Mouse (Mus musculus): Measurements from ENCODE around the gene Sidt2. TPM values are rescaled to one million over a fixed set of nuclear protein-coding genes. Genes with fewer than 3 reads are reported as not detected.

Gene Sidt2
- total RNA-seq, 2 experiments from 2014 or later, result 41.4 to 57.3 TPM

GRCm38 (mm10) chr9:45952057-45952456, 3.0 kb downstream of the Sidt2 start:
- ATAC-seq (ENCODE audit: poor library complexity, severe bottlenecking), result no peak

- no peak for ATAC-seq (ENCODE audit: poor library complexity, severe bottlenecking)
Observed at GRCm38 (mm10) chr9:45946872-45947183, 8.2 kb downstream of the Sidt2 start.

GRCm38 (mm10) chr9:45946182-45946871, 8.7 kb downstream of the Sidt2 start:
- ATAC-seq (ENCODE audit: poor library complexity, severe bottlenecking), result no peak

GRCm38 (mm10) chr9:45945721-45946120, 9.3 kb downstream of the Sidt2 start:
- no peak; the same call in 1 of the 2 replicates for ATAC-seq (ENCODE audit: poor library complexity, severe bottlenecking)

GRCm38 (mm10) chr9:45944506-45945400, 10.3 kb downstream of the Sidt2 start:
- ATAC-seq (ENCODE audit: poor library complexity, severe bottlenecking), result peak; percentile 90

- 0 out of 2 replicates have a peak, but pooled peaks have one; percentile 14 for ATAC-seq (ENCODE audit: poor library complexity, severe bottlenecking)
Observed at GRCm38 (mm10) chr9:45943628-45944505, 11.2 kb downstream of the Sidt2 start.

- no peak for ATAC-seq (ENCODE audit: poor library complexity, severe bottlenecking)
Observed at GRCm38 (mm10) chr9:45942916-45943315, 12.1 kb downstream of the Sidt2 start.

- no peak for ATAC-seq (ENCODE audit: poor library complexity, severe bottlenecking)
Observed at GRCm38 (mm10) chr9:45942464-45942863, 12.6 kb downstream of the Sidt2 start.

- ATAC-seq (ENCODE audit: poor library complexity, severe bottlenecking), result no peak
Observed at GRCm38 (mm10) chr9:45941329-45941888, 13.6 kb downstream of the Sidt2 start.

- no peak for ATAC-seq (ENCODE audit: poor library complexity, severe bottlenecking)
Observed at GRCm38 (mm10) chr9:45939794-45940193, 15.3 kb downstream of the Sidt2 start.

GRCm38 (mm10) chr9:45938952-45939637, 16.0 kb downstream of the Sidt2 start:
- no peak for ATAC-seq (ENCODE audit: poor library complexity, severe bottlenecking)

GRCm38 (mm10) chr9:45938088-45938487, 17.0 kb downstream of the Sidt2 start:
- ATAC-seq (ENCODE audit: poor library complexity, severe bottlenecking), result no peak

- peak; percentile 81 for ATAC-seq (ENCODE audit: poor library complexity, severe bottlenecking)
Observed at GRCm38 (mm10) chr9:45936883-45937282, 18.2 kb downstream of the Sidt2 start.

GRCm38 (mm10) chr9:45935628-45936210, 19.3 kb downstream of the Sidt2 start, which contains the start of gene Tagln:
TSS of gene Tagln (minus strand) at chr9:45936058.
- no peak for ATAC-seq (ENCODE audit: poor library complexity, severe bottlenecking)

GRCm38 (mm10) chr9:45932571-45933415, 22.3 kb downstream of the Sidt2 start:
- no peak for ATAC-seq (ENCODE audit: poor library complexity, severe bottlenecking)

GRCm38 (mm10) chr9:45931958-45932357, 23.1 kb downstream of the Sidt2 start:
- no peak for ATAC-seq (ENCODE audit: poor library complexity, severe bottlenecking)

GRCm38 (mm10) chr9:45929285-45929684, 25.8 kb downstream of the Sidt2 start:
- no peak for ATAC-seq (ENCODE audit: poor library complexity, severe bottlenecking)

GRCm38 (mm10) chr9:45919895-45920294, 35.2 kb downstream of the Sidt2 start:
- ATAC-seq (ENCODE audit: poor library complexity, severe bottlenecking), result no peak

Measured in megakaryocyte, adult 5-6 weeks (primary cell).